Mouse (Mus musculus) liver, adult 2 months (tissue): ENCODE measurements at regions not wholly inside any gene's neighbourhood (a gene's known extent, or its start where the extent isn't known, plus 50 kb on each side); places are given as distances from the start of the nearest gene placed in this dataset.

Experiments
- CTCF ChIP-seq: fragments of 200-500 bp; IDR thresholded peaks from 2 replicates; pipeline ENCODE4 v1.5.1; 2011; ENCODE audit warnings: low read depth, low read length, control low read depth
- POLR2A ChIP-seq: fragments of 200-500 bp; IDR thresholded peaks from 2 replicates; pipeline ENCODE4 v1.6.1; 2011; ENCODE audit warnings: low read length, control low read depth; ENCODE audit not compliant: insufficient read depth; ENCODE audit errors: extremely low read depth

DNA sequence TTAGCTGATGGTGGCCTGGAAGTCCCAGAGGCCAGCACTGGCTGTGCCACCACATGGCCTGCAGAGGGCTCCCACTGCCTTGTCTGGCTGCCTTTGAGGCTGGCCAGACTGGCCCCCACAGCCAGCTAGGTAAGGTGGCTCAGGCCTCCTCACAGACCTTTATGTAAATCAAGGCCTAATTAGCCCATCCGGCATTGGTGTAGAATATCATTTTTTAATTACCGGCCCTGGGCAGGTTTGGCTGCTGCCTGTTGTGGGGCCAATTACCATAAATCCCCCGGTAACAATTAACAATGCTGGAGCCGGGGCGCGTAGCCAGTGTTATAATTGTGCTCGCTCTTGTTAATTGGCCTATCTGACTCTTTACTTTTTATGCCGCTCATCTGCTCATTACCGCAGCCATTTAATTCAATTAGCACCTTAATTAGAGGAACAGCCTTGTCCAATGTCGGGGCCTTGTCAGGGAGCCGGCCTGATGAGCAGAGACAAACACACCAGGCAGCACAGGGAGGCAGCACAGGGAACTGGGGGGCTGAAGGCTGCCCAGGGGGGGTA, 87.4 kb downstream of the Fam53a start:
- TF ChIP-seq POLR2A (no peak), CTCF (peak; percentile 77)
